Mouse (Mus musculus) urinary bladder, adult 2 months (tissue): ENCODE measurements around the gene Aox2. TPM values are rescaled to one million over a fixed set of nuclear protein-coding genes. Genes with fewer than 3 reads are reported as not detected.
"Not testable (repeated sequence)": the region's sequence is repeated elsewhere in the genome, so short reads cannot be mapped to it uniquely, and the experiment has no call there.

Experiments
- DNase-seq: peaks from one replicate; pipeline ENCODE4 v3.0.0; 2022; ENCODE audit warnings: low spot score
- polyA plus RNA-seq: library from polyadenylated mRNA; depleted of rRNA; stranded (reverse); fragments of >200 nt; gene quantifications from 2 replicates; pipeline ENCODE4 v1.2.3, GENCODE M21; 2012

The Aox2 gene
- polyA plus RNA-seq, 1 experiment: 0.06 TPM

DNA sequence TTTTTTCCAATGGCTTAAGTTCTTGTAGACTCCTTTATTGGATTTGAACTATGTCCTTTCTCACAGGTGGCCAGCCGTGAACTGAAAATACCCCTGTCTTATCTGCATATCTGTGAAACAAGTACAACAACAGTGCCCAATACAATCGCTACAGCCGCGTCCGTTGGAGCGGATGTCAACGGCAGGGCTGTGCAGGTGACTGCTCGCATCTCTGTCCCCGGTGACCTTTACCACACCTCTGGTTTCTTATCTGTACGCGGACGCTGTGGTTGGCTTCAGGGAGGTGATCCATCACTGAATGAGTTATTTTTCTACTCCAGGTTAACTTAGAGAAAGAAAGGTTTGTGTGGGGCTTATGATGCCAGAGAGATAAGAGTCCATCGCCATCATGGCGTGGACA, 68.0 kb downstream of the Aox2 start:
- DNase-seq: no peak

DNA sequence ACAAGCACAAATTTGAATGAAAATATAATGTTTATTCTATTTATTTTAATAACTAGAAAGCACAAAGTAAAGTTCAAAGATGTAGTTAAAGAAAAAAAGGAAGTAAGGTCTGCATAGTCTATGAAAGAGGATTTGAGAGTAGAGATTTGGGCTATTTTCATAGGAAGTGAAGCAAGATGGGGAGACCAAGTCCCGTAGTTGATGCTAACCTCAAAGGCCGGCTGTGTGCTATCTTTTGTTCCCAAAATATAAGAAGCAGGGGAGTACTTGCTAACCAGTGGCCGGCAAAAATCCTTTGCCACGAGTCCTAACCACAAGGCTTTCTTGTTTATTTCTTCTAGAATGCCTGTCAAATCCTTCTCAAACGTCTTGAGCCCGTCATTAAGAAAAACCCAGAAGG, 70.6 kb downstream of the Aox2 start:
- no peak for DNase-seq

DNA sequence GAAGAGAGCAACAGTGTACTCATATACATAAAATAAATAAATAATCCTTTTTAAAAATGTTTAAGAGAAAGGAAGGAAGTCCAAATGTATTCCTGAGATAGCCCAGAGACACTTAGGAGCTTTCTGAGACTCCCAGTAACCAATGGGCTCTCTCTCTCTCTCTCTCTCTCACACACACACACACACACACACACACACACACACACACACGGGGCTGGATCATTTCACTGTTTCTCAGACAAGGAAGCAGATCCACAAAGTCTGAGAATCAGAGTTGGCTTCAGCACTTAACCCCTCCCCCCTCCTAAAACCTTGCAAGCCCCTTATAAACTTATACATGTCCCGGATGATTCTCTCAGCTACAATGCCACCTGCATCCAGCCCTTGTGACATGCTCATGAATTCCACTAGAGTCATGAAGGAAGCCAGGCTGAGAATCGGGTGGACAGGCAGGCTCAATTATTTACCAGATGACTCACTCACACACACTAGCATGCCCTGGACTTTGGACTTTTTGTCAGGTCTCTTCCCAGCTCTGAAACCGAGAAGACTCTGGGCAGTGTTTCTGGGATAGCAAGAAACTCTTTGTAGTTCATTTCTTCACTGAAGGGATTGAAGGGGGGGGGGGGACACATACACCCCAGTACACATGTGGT, 75.2 kb downstream of the Aox2 start:
- DNase-seq: no peak

DNA sequence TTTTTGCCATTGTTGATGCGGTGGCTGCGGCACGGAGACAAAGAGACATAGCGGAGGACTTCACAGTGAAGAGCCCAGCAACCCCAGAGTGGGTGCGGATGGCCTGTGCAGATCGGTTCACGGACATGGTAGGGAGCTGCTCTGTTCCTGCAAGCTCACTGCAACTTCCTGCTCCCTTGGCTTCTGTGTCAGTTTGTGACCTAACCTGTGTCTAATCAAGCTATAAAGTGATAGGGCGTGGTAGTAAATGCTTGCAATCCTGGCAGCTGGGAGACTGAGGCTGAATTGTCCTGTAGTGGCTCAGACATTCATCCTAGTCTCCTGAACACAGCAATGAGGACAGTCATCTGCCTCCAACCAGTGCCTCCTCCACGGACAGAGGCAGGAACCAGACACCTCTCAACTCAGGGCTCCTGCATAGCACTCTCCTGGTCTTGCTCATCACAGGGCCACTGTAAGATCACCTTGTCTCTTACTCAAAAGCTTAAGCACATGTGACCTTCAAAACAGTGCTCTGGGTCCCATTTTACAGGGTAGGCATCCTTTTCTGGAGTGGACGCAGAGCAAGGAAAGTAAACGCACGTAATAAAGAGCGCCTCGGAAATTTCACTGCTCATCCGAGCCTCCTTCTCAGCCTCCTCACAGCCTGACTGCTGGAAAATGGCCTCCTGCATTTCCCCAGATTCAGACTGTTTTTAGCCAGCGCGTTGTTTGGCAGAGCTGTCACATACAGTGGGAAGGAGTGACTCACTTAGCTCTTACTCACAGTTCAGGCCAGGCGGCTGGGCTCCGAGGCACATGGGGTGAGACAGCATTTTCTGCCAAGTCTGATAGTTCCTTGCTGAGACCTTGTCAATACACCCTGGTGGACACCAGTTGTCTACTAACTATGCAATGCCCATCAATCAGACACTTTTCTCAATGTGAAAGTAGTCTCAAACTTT, 81.1 kb downstream of the Aox2 start:
- no peak for DNase-seq

DNA sequence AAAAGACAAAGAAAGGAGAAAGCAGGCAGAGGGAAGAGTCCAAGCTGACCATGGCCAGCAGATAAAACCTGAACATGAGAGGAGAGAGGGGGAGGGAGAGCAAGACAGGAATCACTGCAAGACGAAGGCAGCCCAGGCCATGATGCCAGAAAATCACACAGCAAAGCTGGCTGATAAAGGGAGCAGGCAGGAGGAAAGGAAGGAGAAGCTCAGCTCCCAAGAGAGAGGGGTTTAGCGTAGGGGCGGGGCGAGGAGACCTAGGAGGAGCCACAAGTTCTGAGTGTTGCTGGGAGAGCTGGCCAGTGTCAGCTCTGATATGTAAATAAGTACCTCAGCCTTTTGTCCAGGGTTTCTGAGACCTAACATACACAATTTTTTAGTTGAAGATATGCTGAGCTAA, 84.2 kb downstream of the Aox2 start:
- DNase-seq: no peak

DNA sequence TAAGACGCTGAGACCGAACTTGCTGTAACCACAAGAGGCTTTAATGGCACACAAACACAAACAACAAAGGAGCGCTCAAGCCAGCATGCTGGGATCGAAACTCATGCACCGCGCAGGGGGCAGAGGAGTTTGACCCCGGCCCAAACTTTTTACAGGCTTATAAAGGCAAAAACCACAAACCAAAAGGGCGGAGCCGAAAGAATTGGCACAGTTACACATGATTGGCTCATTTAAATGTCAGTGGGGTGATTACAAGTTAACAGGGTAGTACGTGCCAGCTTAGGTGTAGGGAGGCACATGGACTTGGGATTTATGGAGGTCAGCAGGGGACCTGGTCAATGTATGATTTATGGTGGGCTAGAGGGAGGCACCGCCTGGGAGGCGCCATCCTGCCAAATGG, 86.4 kb downstream of the Aox2 start:
- DNase-seq: no peak

DNA sequence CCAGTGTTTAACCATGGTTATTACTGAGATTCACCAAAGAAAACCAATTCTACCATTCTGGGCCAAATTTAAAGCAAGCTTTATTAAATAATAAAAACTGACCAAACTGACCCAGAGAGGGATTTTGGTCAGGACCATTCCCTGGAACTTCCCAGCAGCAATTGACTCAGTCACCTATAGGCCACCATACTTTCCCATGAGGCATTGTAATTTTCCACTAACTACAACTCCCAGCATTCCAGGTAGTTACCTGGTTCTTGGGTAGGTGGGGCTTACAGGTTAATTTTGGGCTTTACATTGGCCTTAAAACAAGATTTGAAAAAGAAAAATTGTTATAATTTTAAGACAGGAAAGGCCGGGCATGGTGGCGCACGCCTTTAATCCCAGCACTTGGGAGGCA, 87.7 kb downstream of the Aox2 start:
- DNase-seq: no peak

DNA sequence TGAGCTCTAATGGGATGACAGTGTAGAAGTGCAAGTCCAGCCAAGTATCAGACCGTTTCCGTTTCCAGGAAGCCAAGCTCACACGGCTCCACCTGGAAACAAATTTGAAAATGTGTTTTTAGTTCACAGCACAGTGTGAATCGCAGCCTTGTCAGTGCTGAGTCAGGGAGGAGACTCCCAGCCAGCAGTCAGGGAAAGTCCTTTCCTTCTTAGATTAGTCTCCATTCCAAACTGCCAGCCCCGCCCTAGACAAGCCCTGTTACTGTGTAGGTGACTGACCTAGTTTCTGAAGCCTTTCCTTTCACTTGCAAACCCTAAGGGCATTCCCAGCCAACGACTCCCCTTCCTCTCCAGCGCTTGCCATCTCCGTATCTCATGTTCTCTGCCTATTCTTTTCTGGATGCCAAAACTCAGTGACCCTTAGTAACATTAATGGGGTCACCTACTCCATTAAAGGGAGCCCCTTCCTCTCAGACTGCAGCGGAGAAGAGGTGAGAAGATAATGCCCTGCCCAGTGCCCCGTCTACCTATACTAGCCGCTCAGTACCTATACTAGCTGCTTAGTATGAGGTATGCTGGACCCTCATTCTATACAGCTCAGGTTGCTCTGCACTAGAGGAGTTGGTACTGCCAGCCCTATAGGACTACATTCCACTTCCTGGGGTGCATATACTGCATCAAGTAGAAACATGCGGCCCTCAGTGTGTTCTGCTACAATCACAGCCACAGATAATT, 88.8 kb downstream of the Aox2 start:
- no peak for DNase-seq

DNA sequence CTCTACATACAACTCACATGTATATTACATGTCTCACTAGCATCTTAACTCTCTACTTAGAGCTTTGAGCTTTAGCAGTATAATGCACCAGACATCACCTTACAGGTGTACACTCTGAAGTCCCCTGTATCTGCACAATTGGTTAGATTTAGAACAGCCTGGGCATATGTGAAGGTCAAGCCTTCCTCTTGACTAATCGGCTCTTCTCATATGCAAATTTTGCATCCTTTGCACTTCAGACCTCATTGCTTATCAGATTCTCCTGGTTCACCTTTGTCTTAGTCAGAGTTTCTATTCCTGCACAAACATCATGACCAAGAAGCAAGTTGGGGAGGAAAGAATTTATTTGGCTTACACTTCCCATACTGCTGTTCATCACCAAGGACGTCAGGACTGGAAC, 91.6 kb downstream of the Aox2 start:
- no peak for DNase-seq

DNA sequence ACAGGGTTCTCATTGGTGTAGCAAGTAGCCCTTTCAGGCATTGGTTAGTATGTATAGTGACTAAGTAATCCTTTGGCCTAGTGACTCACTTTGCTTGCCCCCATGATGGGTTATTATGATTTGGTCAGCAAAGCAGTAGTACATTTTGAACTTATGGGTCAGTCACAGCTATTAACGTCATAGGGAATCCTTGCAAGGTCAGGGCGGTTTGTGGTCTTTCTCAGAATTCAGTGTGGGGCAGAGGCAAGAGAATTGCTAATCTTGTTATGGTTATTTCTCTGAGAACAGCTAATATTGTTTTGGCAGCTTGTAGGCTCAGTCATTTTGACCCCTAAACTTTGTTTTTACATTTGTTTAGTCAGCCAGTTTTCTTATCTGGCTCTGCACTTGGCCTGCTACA, 96.1 kb downstream of the Aox2 start:
- not testable (repeated sequence) for DNase-seq

DNA sequence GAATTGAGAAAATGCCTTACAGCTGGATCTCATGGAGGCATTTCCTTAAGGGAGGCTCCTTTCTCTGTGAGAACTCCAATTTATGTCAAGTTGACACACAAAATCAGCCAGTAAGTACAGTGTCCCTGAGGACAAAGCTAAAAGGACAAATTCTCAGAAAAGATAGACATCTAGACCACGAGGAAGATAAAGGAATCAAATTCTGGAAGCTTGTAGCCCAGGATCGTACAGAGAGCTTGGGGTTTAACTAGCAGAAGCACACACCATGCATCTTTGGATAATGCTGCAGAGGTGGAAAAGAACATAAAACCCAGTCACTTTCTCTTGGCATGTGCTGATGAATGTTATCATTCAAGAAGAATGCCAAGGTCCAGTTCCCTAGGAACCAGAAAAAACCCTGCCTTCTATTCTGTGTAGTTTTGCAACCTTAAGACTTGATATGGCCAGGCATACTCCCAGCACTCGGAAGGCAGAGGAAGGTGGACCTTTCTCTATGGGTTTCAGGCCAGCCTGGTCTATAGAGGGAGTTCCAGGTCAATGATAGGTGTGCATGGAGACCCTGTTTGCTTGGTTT, 97.5 kb downstream of the Aox2 start:
- no peak for DNase-seq

DNA sequence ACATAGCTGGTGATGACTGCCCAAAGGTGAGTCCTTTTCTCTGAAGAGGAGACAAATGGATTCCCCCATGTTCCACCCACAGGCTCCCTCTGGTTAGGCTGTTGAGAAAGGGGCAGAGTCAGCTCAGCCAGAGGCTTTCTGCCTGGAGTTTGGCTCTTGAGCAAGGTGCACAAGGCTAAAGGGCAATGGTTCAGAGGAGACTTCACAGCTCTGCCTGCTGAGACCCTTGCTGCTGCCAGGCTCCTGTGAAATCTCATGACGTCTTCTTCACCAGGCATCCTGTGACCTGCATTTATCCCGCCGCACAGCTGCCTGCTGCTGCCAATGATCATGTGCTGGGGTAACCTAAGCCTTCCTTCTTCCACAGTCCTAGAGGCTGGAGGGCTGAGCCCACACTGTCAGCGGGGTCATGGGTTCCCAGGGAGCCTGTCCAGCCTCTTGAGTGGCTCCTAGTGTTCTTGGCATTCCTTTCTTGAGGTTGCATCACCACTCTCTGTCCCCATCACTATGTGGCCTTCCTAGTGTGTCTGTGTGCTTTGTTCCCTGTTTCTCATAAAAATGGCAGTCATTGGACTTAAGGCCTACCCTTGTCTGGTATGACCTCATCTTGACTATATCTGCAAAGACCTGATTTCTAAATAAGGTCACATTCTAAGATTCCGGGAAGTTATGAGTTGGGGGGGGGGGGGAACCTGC, 104.6 kb downstream of the Aox2 start:
- no peak for DNase-seq

DNA sequence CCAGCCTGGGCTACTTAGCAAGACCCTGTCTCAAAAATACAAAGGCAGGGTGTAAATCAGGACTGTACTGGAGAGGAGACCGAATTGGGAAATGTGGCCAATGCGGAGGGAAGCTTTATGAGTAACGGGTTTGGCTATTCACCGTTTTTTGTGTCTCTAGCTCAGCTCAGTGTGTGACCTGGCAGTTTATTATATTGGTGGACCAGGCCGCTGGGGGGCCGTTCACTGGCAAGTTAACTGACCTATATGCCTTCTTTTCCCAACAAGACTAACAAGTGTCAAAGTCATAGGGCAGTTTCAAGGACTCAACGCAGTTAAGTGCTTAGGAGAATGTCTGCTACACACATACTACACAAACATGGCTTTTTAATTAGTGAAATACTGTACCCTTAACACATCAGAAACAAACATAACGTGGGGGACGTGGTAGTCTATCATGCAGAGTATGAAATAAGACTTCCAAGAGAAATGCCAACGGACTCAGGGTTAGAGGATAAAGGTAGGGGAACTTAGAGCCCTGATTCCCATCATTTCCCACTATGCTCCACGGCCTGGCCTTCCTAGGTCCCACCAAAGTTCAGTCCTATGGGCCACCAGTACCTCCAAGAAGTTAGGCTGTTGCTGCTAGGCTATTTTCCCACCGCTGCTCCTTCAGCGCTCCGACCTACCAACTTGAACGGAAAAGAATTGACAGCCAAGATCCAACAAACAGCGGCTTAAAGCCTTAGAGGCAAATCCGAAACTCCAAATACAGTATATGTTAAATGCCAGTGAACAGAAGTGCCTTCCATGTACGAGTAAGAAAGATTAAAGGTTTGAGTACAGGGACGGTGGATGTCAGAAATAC, 113.5 kb downstream of the Aox2 start:
- DNase-seq: no peak

DNA sequence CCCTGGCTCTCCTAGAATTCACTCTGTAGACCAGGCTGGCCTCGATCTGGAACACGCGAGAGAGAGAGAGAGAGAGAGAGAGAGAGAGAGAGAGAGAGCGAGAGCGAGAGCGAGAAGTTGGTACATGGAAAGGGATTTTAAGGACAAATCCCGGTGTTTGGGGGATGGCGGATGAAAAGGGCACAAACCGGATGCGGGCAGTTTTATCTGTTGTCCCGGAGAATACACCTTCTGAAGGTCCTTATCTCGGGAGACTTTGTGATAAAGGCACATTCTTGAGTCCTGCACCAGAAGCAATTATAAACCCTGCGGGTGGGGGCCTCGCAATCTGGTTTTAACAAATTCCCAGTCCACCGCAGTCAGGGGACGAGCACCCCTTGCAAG, 114.1 kb downstream of the Aox2 start:
- no peak for DNase-seq

DNA sequence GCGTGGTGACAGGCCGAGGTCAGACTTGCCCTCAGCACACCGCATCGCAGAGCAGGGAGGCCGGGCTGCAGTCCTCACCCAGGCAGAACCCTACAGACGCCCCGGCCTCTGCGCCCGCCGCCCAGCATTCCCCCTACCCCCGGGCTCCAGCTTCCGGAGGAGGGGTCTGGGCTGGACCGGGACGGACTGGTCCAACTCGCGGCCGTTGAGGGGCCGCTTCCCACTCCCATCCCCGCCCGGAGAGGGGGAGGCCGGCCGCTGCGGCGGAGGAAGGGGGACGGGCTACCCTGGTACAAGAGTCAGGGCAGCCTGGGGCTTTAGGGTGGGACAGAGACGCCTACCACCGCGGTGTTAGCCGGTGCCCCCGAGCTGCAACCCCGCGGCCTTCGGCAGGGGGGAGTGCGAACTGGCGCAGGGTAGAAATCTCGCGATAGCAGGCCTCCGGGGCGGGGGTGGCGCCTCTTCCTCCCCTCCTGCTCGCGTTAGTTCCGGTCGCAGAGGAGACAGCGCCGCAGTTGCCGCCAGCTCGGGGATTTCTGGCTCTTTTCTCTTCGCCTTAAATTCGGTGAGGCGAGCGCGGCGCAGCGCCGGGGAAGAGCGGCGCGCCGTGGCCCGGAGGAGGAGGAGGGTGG, 114.6 kb downstream of the Aox2 start, which contains the start of gene Bzw1:
TSS of gene Bzw1 (plus strand) at position 247 of the 632 bp plus-strand sequence.
- peak; percentile 96 for DNase-seq

DNA sequence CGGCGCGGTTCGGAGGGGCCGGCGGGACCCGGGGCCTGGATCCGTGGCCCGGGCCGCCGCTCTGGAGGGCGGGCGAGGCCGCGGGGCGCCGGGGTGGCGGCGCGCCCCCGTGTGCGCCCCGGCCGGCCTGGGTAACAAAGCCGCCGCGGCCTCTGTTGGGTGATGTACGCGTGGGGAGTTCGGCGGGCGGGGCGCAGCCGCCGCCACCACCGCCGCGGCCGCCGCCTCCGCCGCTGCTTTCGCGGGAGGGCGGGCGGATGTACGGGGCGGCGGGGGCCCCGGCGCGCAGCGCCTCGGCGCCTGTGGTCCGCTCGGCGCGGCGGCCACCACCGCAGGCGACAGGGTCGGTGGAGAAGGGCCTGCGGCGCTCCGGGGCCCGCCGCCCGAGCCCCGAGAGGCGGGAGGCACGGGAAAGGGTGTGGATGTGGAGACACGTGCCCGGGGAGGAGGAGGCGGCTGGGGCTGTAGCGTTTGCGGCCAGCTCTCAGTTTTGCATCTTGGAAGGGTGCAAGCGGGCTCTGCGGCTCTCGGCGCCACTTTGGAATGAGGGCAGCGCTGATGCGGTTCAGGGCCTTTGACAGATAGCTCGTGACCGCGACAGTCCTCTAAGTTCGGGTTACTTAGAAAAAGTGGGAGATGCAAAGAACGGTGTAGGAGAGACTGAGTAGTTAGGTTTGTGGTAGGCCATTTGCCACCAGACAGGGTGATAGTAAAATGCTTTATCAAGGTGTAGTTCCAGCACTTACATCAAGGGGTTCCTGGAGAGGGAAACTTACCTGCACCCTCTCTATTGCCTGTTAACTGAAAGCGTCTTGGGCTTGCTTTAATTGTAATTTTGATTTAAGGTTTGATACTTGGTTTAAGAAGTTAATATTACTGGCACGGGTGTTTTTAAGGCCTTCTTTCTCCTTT, 115.4 kb downstream of the Aox2 start:
- peak; percentile 56 for DNase-seq

DNA sequence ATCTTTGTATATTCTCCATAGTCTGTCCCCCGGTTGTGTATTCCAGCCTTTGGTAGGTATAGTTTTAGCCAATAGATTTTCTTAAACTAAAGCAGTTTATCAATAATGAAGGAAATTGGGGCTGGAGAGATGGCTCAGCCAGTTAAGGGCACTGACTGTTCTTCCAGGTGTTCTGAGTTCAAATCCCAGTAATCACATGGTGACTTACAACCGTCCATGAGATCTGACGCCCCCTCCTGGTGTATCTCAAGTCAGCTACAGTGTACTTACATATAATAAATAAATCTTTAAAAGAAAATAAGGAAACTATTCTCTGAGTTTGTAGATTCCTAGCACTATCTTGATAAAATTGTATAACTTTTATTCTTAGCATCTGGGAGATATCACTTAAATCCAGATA, 117.2 kb downstream of the Aox2 start:
- no peak for DNase-seq

DNA sequence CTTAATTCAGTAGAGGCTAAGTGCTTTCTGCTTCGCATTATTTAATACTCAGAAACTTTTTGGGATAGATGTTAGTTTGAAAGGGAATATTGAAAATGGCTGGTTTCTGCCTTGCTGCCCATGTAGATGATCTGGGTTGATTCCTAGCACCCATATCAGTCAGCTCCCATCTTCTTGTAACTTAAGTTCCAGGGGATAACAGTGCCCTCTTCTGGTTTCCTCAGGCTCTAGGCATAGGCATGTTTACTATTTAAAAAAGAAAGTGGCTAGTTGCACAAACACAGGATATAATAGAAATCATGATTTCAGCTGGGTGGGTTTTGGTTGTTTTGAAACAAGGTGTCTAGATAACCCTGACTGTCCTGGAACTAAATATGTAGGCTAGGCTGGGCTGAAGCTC, 118.1 kb downstream of the Aox2 start:
- no peak for DNase-seq

DNA sequence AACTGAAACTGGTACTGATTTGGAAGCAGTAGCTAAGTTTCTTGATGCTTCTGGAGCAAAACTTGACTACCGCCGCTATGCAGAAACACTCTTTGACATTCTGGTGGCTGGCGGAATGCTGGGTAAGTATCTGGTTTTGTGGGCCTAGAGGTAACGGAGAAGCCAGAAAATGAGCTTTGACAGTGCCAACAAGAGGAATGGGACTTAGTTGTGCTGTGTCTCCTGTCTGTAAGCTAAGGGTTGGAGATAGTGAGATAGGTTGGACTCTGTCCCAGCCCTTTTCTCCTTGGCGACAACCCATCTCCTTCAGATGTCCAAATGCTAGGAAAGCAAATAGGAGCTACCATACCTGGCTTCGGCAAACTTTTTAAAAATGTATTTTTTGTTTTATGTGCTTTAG, 119.6 kb downstream of the Aox2 start:
- DNase-seq: no peak
